Mouse (Mus musculus) ES-Bruce4 (cell line): ENCODE results near the gene Mprip.
A peak's percentile ranks its signal among the peaks of the same experiment; 100 is the strongest.

Experiments used
- CTCF ChIP-seq: IDR thresholded peaks from one replicate; pipeline ENCODE4 v1.8.1; 2011; ENCODE audit warnings: low read depth, low read length
- EP300 ChIP-seq: IDR thresholded peaks from 2 replicates; pipeline ENCODE4 v1.6.1; 2011; ENCODE audit warnings: low read depth, low read length; ENCODE audit not compliant: insufficient read depth
- POLR2A ChIP-seq: IDR thresholded peaks from one replicate; pipeline ENCODE4 v1.8.1; 2011; ENCODE audit warnings: low read length; ENCODE audit not compliant: insufficient read depth

DNA sequence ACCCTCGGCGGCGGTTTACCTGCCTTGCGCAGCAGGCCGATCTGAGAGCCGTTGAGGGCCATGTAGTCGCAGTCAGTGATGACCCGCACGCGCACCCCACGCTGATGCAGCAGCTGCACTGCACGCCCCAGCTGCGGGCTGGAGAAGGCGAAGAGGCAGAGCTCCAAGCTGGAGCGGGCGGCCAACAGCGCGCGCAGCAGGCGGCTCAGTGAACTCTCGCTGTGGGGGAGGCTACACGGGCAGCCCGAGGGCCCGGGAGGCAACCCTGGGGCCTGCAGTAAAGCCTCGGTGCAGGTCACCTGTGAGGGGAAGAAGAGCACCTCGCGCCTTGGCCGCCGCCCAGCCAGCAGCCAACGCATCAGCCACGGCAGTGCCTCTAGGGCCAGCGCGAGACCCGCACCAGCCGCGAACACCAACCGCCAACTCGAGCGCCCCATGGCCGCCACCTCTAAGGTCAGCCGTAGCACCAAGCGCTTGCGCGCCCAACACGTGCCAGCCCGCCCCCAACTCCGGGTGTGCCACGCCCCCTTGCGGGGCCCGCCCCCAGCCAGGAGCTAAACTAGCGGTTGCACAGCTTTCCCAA is 126.2 kb downstream of the Mprip start, which contains the start of gene Pld6:
- TF ChIP-seq CTCF (no peak), POLR2A (peak; percentile 48), EP300 (no peak)
